Mouse (Mus musculus) urinary bladder, adult 18-20 months (tissue): Measurements from ENCODE around the gene Ctnna3.

Experiments
- DNase-seq, 2 experiments: peaks; one replicate each; pipeline ENCODE4 v3.0.0; 2022; ENCODE audit warnings: low spot score in 2 of 2, mixed read lengths in 2 of 2

The Ctnna3 gene

GRCm38 (mm10) chr10:63945534-63945933 lies 515.6 kb downstream of the Ctnna3 start:
- no peak for DNase-seq

- DNase-seq: no peak
Measured at GRCm38 (mm10) chr10:63947266-63947665, 517.4 kb downstream of the Ctnna3 start.

GRCm38 (mm10) chr10:63950867-63951266 lies 521.0 kb downstream of the Ctnna3 start:
- DNase-seq: no peak

GRCm38 (mm10) chr10:63951481-63951880 lies 521.6 kb downstream of the Ctnna3 start:
- no peak for DNase-seq

GRCm38 (mm10) chr10:63954308-63954930 lies 524.5 kb downstream of the Ctnna3 start:
- no peak for DNase-seq

GRCm38 (mm10) chr10:63972300-63972699 lies 542.4 kb downstream of the Ctnna3 start:
- no peak for DNase-seq

GRCm38 (mm10) chr10:63978101-63978500 lies 548.2 kb downstream of the Ctnna3 start:
- no peak for DNase-seq

- DNase-seq: no peak
Measured at GRCm38 (mm10) chr10:63978535-63978934, 548.6 kb downstream of the Ctnna3 start.

- no peak for DNase-seq
Measured at GRCm38 (mm10) chr10:63978969-63979368, 549.1 kb downstream of the Ctnna3 start.

GRCm38 (mm10) chr10:63979410-63979809 lies 549.5 kb downstream of the Ctnna3 start:
- DNase-seq: no peak

- DNase-seq: no peak
Measured at GRCm38 (mm10) chr10:63985576-63985975, 555.7 kb downstream of the Ctnna3 start.

- DNase-seq: no peak
Measured at GRCm38 (mm10) chr10:63994251-63994650, 564.4 kb downstream of the Ctnna3 start.

GRCm38 (mm10) chr10:64001531-64001930 lies 571.6 kb downstream of the Ctnna3 start:
- no peak for DNase-seq

- no peak for DNase-seq
Measured at GRCm38 (mm10) chr10:64001996-64002395, 572.1 kb downstream of the Ctnna3 start.

GRCm38 (mm10) chr10:64020347-64020746 lies 590.4 kb downstream of the Ctnna3 start:
- DNase-seq: no peak

GRCm38 (mm10) chr10:64023340-64023739 lies 593.4 kb downstream of the Ctnna3 start:
- no peak for DNase-seq

- DNase-seq: no peak
Measured at GRCm38 (mm10) chr10:64030901-64031300, 601.0 kb downstream of the Ctnna3 start.

- DNase-seq: no peak
Measured at GRCm38 (mm10) chr10:64039760-64040535, 610.0 kb downstream of the Ctnna3 start.

- DNase-seq: no peak
Measured at GRCm38 (mm10) chr10:64041218-64041617, 611.3 kb downstream of the Ctnna3 start.

GRCm38 (mm10) chr10:64041892-64042291 lies 612.0 kb downstream of the Ctnna3 start:
- DNase-seq: no peak

GRCm38 (mm10) chr10:64049151-64049550 lies 619.3 kb downstream of the Ctnna3 start:
- no peak for DNase-seq

- DNase-seq: no peak
Measured at GRCm38 (mm10) chr10:64049946-64050345, 620.0 kb downstream of the Ctnna3 start.

- no peak for DNase-seq
Measured at GRCm38 (mm10) chr10:64063704-64064103, 633.8 kb downstream of the Ctnna3 start.
